Mouse (Mus musculus) small intestine, adult 2 months (tissue): Measurements from ENCODE around the gene Sgca. TPM values are rescaled to one million over a fixed set of nuclear protein-coding genes. Genes with fewer than 3 reads are reported as not detected.

Experiments
- H3K27ac ChIP-seq: fragments of 200-500 bp; 2 replicates; pipeline ENCODE4 v1.5.1; 2012; ENCODE audit warnings: low read depth, low read length, control low read depth, inconsistent platforms; ENCODE audit not compliant: insufficient read depth
- H3K27me3 ChIP-seq: fragments of 200-500 bp; 2 replicates; pipeline ENCODE4 v1.6.1; 2012; ENCODE audit warnings: mild to moderate bottlenecking, moderate library complexity, low read length, inconsistent platforms; ENCODE audit not compliant: control insufficient read depth, insufficient read depth
- H3K36me3 ChIP-seq: fragments of 200-500 bp; 2 replicates; pipeline ENCODE4 v1.6.1; 2012; ENCODE audit warnings: mild to moderate bottlenecking, low read length, control low read depth, inconsistent platforms; ENCODE audit not compliant: control insufficient read depth, insufficient read depth
- H3K4me1 ChIP-seq: fragments of 200-500 bp; 2 replicates; pipeline ENCODE4 v1.6.1; 2012; ENCODE audit warnings: low read length, inconsistent platforms, mixed read lengths; ENCODE audit not compliant: control insufficient read depth, insufficient read depth, insufficient read length
- H3K4me3 ChIP-seq: fragments of 200-500 bp; 2 replicates; pipeline ENCODE4 v1.5.1; 2012; ENCODE audit warnings: low read depth, mild to moderate bottlenecking, control low read depth, inconsistent platforms, low read length, moderate library complexity
- CTCF ChIP-seq: fragments of 200-500 bp; IDR thresholded peaks from 2 replicates; pipeline ENCODE4 v1.5.1; 2012; ENCODE audit warnings: low read depth, mild to moderate bottlenecking, control low read depth, inconsistent platforms, low read length, moderate library complexity, mixed read lengths; ENCODE audit not compliant: insufficient replicate concordance, insufficient read length; ENCODE audit errors: extremely low read depth
- POLR2A ChIP-seq: fragments of 200-500 bp; IDR thresholded peaks from 2 replicates; pipeline ENCODE4 v1.6.1; 2012; ENCODE audit warnings: low read depth, mild to moderate bottlenecking, control low read depth, inconsistent platforms, low read length, moderate library complexity
- WGBS: fragments of 180-500 bp; shearing (Covaris S2); methylation state at CpG from one replicate; pipeline ENCODE4 v1.1.7; 2018; 5-methylcytosine and 5-hydroxymethylcytosine counted together
- polyA plus RNA-seq: library from polyadenylated mRNA; depleted of rRNA; stranded (reverse); fragments of >200 nt; gene quantifications from 2 replicates; pipeline ENCODE4 v1.2.3, GENCODE M21; 2012; rRNA removed

Sgca gene
- 1.7 and 3.7 TPM in 2 replicates for polyA plus RNA-seq

GRCm38 (mm10) chr11:94976199-94976598 is at the start of gene Sgca:
Gene Sgca (minus strand): TSS chr11:94976327.
- H3K27ac ChIP-seq, result no peak within 1 kb of the TSS
- no peaks in the 10 kb centered on the region for H3K36me3 ChIP-seq
- H3K4me1 ChIP-seq, result no peaks in the 10 kb centered on the region
- no peaks in the 10 kb centered on the region; the same call in 1 of the 2 replicates for H3K27me3 ChIP-seq
- H3K4me3 ChIP-seq, result no peak within 1 kb of the TSS
- TF ChIP-seq POLR2A (no peak), CTCF (no peak)
- 72% methylated on average over 5 of the region's 5 CpGs for WGBS

GRCm38 (mm10) chr11:95025227-95026012 is 49.3 kb upstream of the Sgca start:
- WGBS, result 78% methylated on average over 11 of the region's 11 CpGs
- H3K36me3 ChIP-seq, result peaks cover 24% of the 10 kb centered on the region; the same call in 1 of the 2 replicates
- 0 out of 2 replicates have a peak, but pooled peaks cover under 1% of the 10 kb centered on the region for H3K27me3 ChIP-seq
- H3K27ac ChIP-seq, result no peak overlapping the region
- no peak overlapping the region for H3K4me3 ChIP-seq
- no peak for TF ChIP-seq POLR2A
- TF ChIP-seq CTCF, result no peak
- H3K4me1 ChIP-seq, result no peaks in the 10 kb centered on the region

GRCm38 (mm10) chr11:95024439-95025184 is 48.5 kb upstream of the Sgca start:
- 76% methylated on average over 29 of the region's 29 CpGs for WGBS
- TF ChIP-seq POLR2A (no peak), CTCF (no peak)
- H3K36me3 ChIP-seq, result peaks cover 22% of the 10 kb centered on the region; the same call in 1 of the 2 replicates
- H3K4me3 ChIP-seq, result no peak overlapping the region
- peaks cover 8% of the 10 kb centered on the region; the same call in 1 of the 2 replicates for H3K27me3 ChIP-seq
- no peak overlapping the region for H3K27ac ChIP-seq
- no peaks in the 10 kb centered on the region for H3K4me1 ChIP-seq

GRCm38 (mm10) chr11:95023481-95023880 is 47.4 kb upstream of the Sgca start:
- no peak for TF ChIP-seq POLR2A
- TF ChIP-seq CTCF, result no peak
- Histone ChIP-seq H3K27me3 (peaks cover 9% of the 10 kb centered on the region; the same call in 1 of the 2 replicates), H3K27ac (no peak overlapping the region), H3K4me1 (no peaks in the 10 kb centered on the region), H3K36me3 (peaks cover 15% of the 10 kb centered on the region; the same call in 1 of the 2 replicates), H3K4me3 (no peak overlapping the region)
- WGBS, result 86% methylated on average over 9 of the region's 9 CpGs

GRCm38 (mm10) chr11:95022237-95022992 is 46.3 kb upstream of the Sgca start:
- Histone ChIP-seq H3K36me3 (peaks cover 6% of the 10 kb centered on the region; the same call in 1 of the 2 replicates), H3K4me3 (no peak overlapping the region), H3K27ac (no peak overlapping the region), H3K27me3 (peaks cover 9% of the 10 kb centered on the region; the same call in 1 of the 2 replicates), H3K4me1 (no peaks in the 10 kb centered on the region)
- no peak for TF ChIP-seq POLR2A
- TF ChIP-seq CTCF, result peak; percentile 61; the same call in 1 of the 2 replicates
- WGBS, result 65% methylated on average over 10 of the region's 10 CpGs

- no peaks in the 10 kb centered on the region for H3K4me1 ChIP-seq
- no peaks in the 10 kb centered on the region for H3K36me3 ChIP-seq
- WGBS, result 55% methylated on average over 3 of the region's 3 CpGs
- H3K4me3 ChIP-seq, result no peak overlapping the region
- H3K27me3 ChIP-seq, result peaks cover 20% of the 10 kb centered on the region
- H3K27ac ChIP-seq, result no peak overlapping the region
- TF ChIP-seq POLR2A (no peak), CTCF (no peak)
Measured at GRCm38 (mm10) chr11:95015484-95015883, 39.4 kb upstream of the Sgca start.
